Mouse (Mus musculus) olfactory bulb, adult 2 months (tissue): ENCODE measurements around the gene Rbm47. TPM values are rescaled to one million over a fixed set of nuclear protein-coding genes. Genes with fewer than 3 reads are reported as not detected.

Experiments
- H3K27ac ChIP-seq: fragments of 200-500 bp; 2 replicates; pipeline ENCODE4 v1.5.1; 2012; ENCODE audit warnings: low read depth, low read length; ENCODE audit not compliant: insufficient read depth
- H3K4me1 ChIP-seq: fragments of 200-500 bp; 2 replicates; pipeline ENCODE4 v1.6.1; 2012; ENCODE audit warnings: low read length; ENCODE audit not compliant: control insufficient read depth, insufficient read depth
- H3K4me3 ChIP-seq: fragments of 200-500 bp; 2 replicates; pipeline ENCODE4 v1.5.1; 2012; ENCODE audit warnings: mild to moderate bottlenecking, low read depth, low read length, moderate library complexity; ENCODE audit not compliant: insufficient read depth
- CTCF ChIP-seq: fragments of 200-500 bp; IDR thresholded peaks from 2 replicates; pipeline ENCODE4 v1.5.1; 2012; ENCODE audit warnings: low read depth, mild to moderate bottlenecking, low read length, moderate library complexity; ENCODE audit not compliant: insufficient read depth
- POLR2A ChIP-seq: fragments of 200-500 bp; IDR thresholded peaks from 2 replicates; pipeline ENCODE4 v1.6.1; 2012; ENCODE audit warnings: mild to moderate bottlenecking, low read depth, low read length, moderate library complexity; ENCODE audit not compliant: insufficient read depth
- WGBS: fragments of 180-500 bp; shearing (Covaris S2); methylation state at CpG from one replicate; pipeline ENCODE4 v1.1.7; 2018; 5-methylcytosine and 5-hydroxymethylcytosine counted together
- polyA plus RNA-seq: library from polyadenylated mRNA; stranded (reverse); fragments of >200 nt; gene quantifications from 2 replicates; pipeline ENCODE4 v1.2.4, GENCODE M21; 2012; ENCODE audit warnings: low replicate concordance; ENCODE audit not compliant: missing spikeins, insufficient read depth, insufficient read length

Gene Rbm47
- polyA plus RNA-seq, 1 experiment: not detected

GRCm38 (mm10) chr5:66014437-66014836 is 158.5 kb downstream of the Rbm47 start:
- no peak overlapping the region for H3K4me3 ChIP-seq
- no peaks in the 10 kb centered on the region for H3K4me1 ChIP-seq
- TF ChIP-seq CTCF (no peak), POLR2A (no peak)
- 95% methylated on average over 2 of the region's 2 CpGs for WGBS
- no peak overlapping the region for H3K27ac ChIP-seq

- Histone ChIP-seq H3K27ac (no peak overlapping the region), H3K4me1 (no peaks in the 10 kb centered on the region), H3K4me3 (no peak overlapping the region)
- TF ChIP-seq POLR2A: no peak
- no peak for TF ChIP-seq CTCF
- 91% methylated on average over 3 of the region's 3 CpGs for WGBS
Observed at GRCm38 (mm10) chr5:66013999-66014398, 158.9 kb downstream of the Rbm47 start.

- TF ChIP-seq POLR2A: no peak
- TF ChIP-seq CTCF: no peak
- Histone ChIP-seq H3K4me3 (no peak overlapping the region), H3K4me1 (no peaks in the 10 kb centered on the region), H3K27ac (no peak overlapping the region)
- 89% methylated on average over 15 of the region's 15 CpGs for WGBS
Observed at GRCm38 (mm10) chr5:66008245-66008967, 164.5 kb downstream of the Rbm47 start.

DNA sequence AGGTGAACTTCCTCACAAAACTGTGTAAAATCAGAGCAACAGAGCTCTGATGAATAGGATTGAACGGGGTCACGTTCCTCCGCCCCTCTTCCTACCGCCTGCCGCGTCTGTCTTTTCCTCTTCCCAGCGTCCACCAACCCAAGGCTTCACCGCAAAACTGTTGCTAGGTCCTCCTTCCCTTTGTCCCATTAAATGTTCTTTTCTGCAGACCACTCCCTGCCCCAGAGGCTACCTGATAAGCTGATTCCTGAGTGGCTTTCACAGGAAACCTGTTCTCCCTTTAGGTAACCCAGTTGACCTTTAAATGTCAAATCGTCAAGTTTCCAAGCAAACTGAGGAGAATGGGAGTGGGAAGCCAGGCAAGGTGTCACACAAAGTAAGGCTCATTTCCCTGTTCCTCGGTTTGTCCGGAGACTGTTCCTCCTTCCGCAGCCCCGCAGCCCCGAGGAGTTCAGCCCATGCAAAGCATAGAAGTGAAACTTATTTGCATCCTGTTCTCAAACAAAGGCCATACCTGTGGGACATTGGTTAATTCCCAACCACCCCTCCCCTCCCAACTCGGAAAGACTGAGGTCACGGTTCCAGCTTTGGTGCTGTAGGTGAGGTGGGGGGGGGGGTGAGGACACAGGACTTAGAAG is 167.8 kb downstream of the Rbm47 start:
- WGBS: 53% methylated on average over 16 of the region's 16 CpGs
- Histone ChIP-seq H3K4me1 (no peaks in the 10 kb centered on the region), H3K4me3 (no peak overlapping the region), H3K27ac (no peak overlapping the region)
- TF ChIP-seq CTCF (no peak), POLR2A (no peak)

GRCm38 (mm10) chr5:66004134-66004925 is 168.6 kb downstream of the Rbm47 start, which contains the start of gene 9130230L23Rik:
Gene 9130230L23Rik, minus strand, starts transcription at chr5:66004285.
- Histone ChIP-seq H3K27ac (no peak within 1 kb of the TSS), H3K4me1 (no peaks in the 10 kb centered on the region), H3K4me3 (no peak within 1 kb of the TSS)
- no peak for TF ChIP-seq CTCF
- no peak for TF ChIP-seq POLR2A
- 83% methylated on average over 14 of the region's 14 CpGs for WGBS

DNA sequence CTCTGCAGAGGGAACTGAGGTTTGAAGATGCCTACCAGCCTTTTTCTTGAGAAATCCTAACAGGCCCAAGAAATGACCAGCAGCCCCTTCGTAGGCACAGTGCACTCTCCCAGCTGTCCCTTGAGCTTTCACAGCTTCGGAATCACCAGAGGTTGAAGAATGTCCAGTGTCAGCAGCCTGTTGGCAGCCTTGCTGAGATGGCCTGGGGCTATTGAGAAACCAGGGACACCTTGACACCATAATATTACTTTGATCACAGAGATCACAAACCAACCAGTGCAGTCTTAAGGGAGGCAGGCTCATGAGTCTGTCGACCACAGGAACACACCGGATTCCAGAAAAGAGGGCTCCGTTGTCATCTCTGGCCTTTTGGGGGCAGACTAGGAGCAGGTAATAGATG is 171.7 kb downstream of the Rbm47 start:
- no peak overlapping the region for H3K27ac ChIP-seq
- 85% methylated on average over 5 of the region's 5 CpGs for WGBS
- no peak overlapping the region for H3K4me3 ChIP-seq
- no peaks in the 10 kb centered on the region for H3K4me1 ChIP-seq
- TF ChIP-seq CTCF (no peak), POLR2A (no peak)

DNA sequence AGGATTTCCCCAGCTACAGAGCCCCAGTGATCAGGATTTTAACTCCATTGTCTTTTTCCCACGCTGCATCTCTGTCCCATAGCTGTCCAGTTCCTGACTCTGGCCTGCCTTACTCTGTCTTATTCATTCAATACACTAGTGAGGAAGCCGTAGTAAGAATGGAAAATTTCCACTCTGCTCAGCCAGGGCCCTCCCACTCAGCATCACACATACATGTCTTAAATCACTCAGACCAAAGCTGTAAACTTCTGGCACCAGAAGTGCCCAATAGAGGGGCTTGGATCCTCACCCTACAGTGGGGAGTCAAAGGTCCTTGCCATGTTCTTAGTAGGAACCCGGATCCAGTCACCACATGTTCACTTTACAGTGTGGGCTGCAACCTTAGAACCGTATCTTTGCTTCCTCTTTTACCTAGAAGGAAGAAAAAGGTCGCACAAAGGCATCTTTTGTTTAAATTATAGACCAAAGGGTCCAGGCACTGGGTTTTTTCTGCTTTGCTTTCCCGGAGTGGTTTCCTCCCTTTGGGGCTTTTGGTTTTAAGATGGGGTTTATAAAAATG is 172.3 kb downstream of the Rbm47 start:
- Histone ChIP-seq H3K27ac (no peak overlapping the region), H3K4me3 (no peak overlapping the region), H3K4me1 (no peaks in the 10 kb centered on the region)
- TF ChIP-seq POLR2A: no peak
- 76% methylated on average over 6 of the region's 6 CpGs for WGBS

DNA sequence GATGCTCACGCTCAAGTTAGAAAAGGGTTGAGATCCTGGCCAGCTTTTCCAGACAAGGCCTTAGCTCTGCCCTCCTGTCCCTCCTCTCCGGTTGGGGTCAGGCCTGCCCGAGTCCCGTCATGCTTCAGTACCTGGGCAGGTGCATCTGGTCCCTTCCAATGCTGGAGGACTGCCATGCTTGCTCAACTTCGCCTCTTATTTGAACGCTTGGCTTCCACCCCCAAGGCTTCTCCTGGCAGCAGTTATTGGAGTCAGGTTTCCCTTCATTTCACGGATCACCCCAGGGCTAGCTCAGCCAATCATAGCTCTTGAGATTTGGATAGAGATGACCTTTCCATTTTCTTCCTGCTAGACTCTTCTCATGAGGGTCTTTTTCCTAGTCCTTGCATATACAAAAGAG is 172.8 kb downstream of the Rbm47 start:
- WGBS: 89% methylated on average over 7 of the region's 7 CpGs
- TF ChIP-seq POLR2A (no peak), CTCF (no peak)
- Histone ChIP-seq H3K4me3 (no peak overlapping the region), H3K27ac (no peak overlapping the region), H3K4me1 (no peaks in the 10 kb centered on the region)

DNA sequence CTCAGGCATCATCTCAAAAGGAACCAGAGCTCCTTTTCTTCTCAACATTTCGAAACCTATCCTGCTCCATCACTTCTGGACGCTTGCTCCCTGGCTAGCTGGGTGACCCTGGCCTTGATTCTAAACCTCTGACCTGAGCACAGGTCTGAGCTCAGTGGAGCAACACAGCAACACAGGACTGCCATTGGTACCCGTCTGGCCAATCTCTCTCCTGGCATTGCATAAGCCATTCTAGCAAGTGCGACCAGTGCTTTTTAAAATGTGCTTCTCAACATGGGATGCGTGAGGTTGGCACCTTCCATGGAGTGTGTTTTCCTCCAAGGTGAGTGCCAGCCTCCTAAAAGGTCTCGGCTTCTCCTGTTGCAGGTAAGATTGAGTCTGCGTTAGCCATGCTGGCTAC is 173.8 kb downstream of the Rbm47 start:
- Histone ChIP-seq H3K4me1 (no peaks in the 10 kb centered on the region), H3K4me3 (no peak overlapping the region), H3K27ac (no peak overlapping the region)
- TF ChIP-seq CTCF (no peak), POLR2A (no peak)
- WGBS: 85% methylated on average over 7 of the region's 7 CpGs
